Comparison of ENCODE assay signal across 14 mouse cellular contexts in genomic region chr13:25548551-25548950, GRCm38 (mm10).
"Had no signal": no experiment of that assay in that cellular context is flagged by ENCODE, and none has a peak within 500 bp of the region (broad histone marks: within the 10 kb centered on the region; RNA-seq: fewer than 3 reads in every experiment).

No protein-coding gene starts in this region.

- ATAC-seq: lung, postnatal 0 days had no signal

- H3K9me3 ChIP-seq: limb, embryonic 13.5 days had no signal

- H3K36me3 ChIP-seq: limb, embryonic 13.5 days had no signal

- H3K4me1 ChIP-seq: limb, embryonic 13.5 days had no signal

- H3K9ac ChIP-seq: limb, embryonic 13.5 days; liver, embryonic 14.5 days had no signal

- DNase-seq: kidney, adult 18-20 months; kidney, postnatal 10 days; kidney, postnatal 4 days; left cerebral cortex, postnatal 4 days; lung, adult 18-20 months; lung, postnatal 36 days; retina, postnatal 1 day; right cerebral cortex, postnatal 4 days; spleen, adult 18-20 months; thymus, adult 18-20 months; thymus, postnatal 14 days had no signal

- H3K27me3 ChIP-seq: limb, embryonic 13.5 days had no signal

- H3K4me2 ChIP-seq: limb, embryonic 13.5 days had no signal

- H3K27ac ChIP-seq: limb, embryonic 13.5 days; liver, embryonic 14.5 days had no signal

- H3K4me3 ChIP-seq: limb, embryonic 13.5 days had no signal
